Mouse (Mus musculus) CH12F3 (cell line): Measurements from ENCODE around the gene Fam129b.

Source experiments
- in situ Hi-C: fragments of 300-500 bp; cut with MboI; formaldehyde crosslinking; loops from 2 replicates; pipeline ENCODE4 v1.14.3; 2020; ENCODE audit warnings: low sequenced_read_pairs

Gene Fam129b

GRCm38 (mm10) chr2:32859010-32859621 lies 16.8 kb upstream of the Fam129b start:
- in situ Hi-C loops, result loop anchor here (10.0 kb wide), 1 partner anchor 74 kb away; the partner anchor contains the start of gene Cfap157

- in situ Hi-C loops, result loop anchor here (10.0 kb wide), 1 partner anchor 75 kb away; the partner anchor contains the start of gene Cfap157
Observed at GRCm38 (mm10) chr2:32859622-32860012, 16.3 kb upstream of the Fam129b start.

GRCm38 (mm10) chr2:32860799-32861198 lies 15.1 kb upstream of the Fam129b start:
- in situ Hi-C loops, result no loop called here

- in situ Hi-C loops, result no loop called here
Observed at GRCm38 (mm10) chr2:32863317-32863716, 12.6 kb upstream of the Fam129b start.

GRCm38 (mm10) chr2:32864755-32865154 lies 11.2 kb upstream of the Fam129b start:
- in situ Hi-C loops, result no loop called here

GRCm38 (mm10) chr2:32867354-32867753 lies 8.6 kb upstream of the Fam129b start:
- in situ Hi-C loops, result no loop called here

GRCm38 (mm10) chr2:32869721-32870274 lies 6.1 kb upstream of the Fam129b start:
- in situ Hi-C loops, result no loop called here

GRCm38 (mm10) chr2:32870275-32871100 lies 5.4 kb upstream of the Fam129b start:
- in situ Hi-C loops, result no loop called here

GRCm38 (mm10) chr2:32874070-32874469 lies 1.8 kb upstream of the Fam129b start:
- in situ Hi-C loops, result no loop called here

- in situ Hi-C loops, result no loop called here
Observed at GRCm38 (mm10) chr2:32874951-32875674, 801 bp upstream of the Fam129b start.

GRCm38 (mm10) chr2:32876490-32877302 lies 782 bp downstream of the Fam129b start:
- in situ Hi-C loops, result no loop called here

- in situ Hi-C loops, result no loop called here
Observed at GRCm38 (mm10) chr2:32877303-32877702, 1.4 kb downstream of the Fam129b start.

- in situ Hi-C loops, result no loop called here
Observed at GRCm38 (mm10) chr2:32877761-32878393, 2.0 kb downstream of the Fam129b start.

GRCm38 (mm10) chr2:32878396-32878795 lies 2.5 kb downstream of the Fam129b start:
- in situ Hi-C loops, result no loop called here

- in situ Hi-C loops, result no loop called here
Observed at GRCm38 (mm10) chr2:32879593-32879992, 3.7 kb downstream of the Fam129b start.

GRCm38 (mm10) chr2:32881054-32881453 lies 5.1 kb downstream of the Fam129b start:
- in situ Hi-C loops, result no loop called here

GRCm38 (mm10) chr2:32881723-32882122 lies 5.8 kb downstream of the Fam129b start:
- in situ Hi-C loops, result no loop called here

GRCm38 (mm10) chr2:32882283-32883043 lies 6.5 kb downstream of the Fam129b start:
- in situ Hi-C loops, result no loop called here

- in situ Hi-C loops, result no loop called here
Observed at GRCm38 (mm10) chr2:32884745-32885144, 8.8 kb downstream of the Fam129b start.
